Comparison of ENCODE assay signal across 7 mouse cellular contexts in the genomic region with DNA sequence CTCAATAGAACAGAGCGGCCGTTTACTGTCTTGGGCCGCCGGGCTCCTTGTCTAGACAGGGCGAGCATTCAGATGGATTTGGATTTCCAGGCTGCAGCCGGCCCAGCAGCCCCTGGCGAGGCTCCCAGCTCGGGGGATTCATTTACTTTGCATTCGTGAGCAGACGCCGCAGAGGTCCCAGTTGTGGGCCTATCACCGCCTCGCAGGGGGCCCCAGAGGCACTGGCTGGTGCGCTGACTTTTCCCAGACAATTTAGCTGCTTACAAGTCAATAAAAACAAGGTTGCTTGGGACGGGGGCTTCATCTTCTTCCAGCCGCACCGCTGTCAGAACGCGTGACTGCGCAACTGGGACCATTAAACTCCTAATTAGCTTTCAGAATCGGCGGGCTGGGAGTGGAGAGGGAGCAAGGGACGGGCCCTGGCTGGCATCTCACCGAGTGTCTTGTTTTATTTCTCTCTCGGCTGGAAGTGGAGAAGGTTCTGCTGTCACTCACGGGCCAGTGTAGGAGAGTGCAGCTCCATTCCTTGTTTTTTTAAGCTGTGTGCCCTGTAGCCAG.
DNase-seq lines count a peak whose midpoint lies in the region; ATAC-seq and TF ChIP-seq lines count a peak whose summit lies in the region.

No protein-coding gene starts in this region.

- peak; percentile 81 for DNase-seq in left cerebral cortex, postnatal 4 days
- DNase-seq in left cerebral cortex, adult 18-20 months (ENCODE audit: low spot score in 2 of 2): no peak
- no peak for DNase-seq in heart, postnatal 0 days (ENCODE audit: low spot score)
- no peak for DNase-seq in liver, embryonic 11.5 days (ENCODE audit: low spot score)
- DNase-seq in right cerebral cortex, postnatal 14 days: peak; percentile 55
- no peak for DNase-seq in thymus, postnatal 14 days

- peak overlapping the region; percentile 58 for H3K9ac ChIP-seq in embryonic facial prominence, embryonic 13.5 days
- H3K9ac ChIP-seq in heart, postnatal 0 days (replicated peaks; ENCODE audit: low read depth, low read length): peak overlapping the region; percentile 34; the same call in 1 of the 2 replicates
- no peak overlapping the region for H3K9ac ChIP-seq in liver, embryonic 11.5 days (ENCODE audit: low read depth, low read length)

- 2% methylated on average over 26 of the region's 26 CpGs for WGBS in embryonic facial prominence, embryonic 13.5 days
- WGBS in heart, postnatal 0 days: 22% methylated on average over 26 of the region's 26 CpGs
- 18% methylated on average over 26 of the region's 26 CpGs for WGBS in liver, embryonic 11.5 days

- peak overlapping the region; percentile 84 for H3K27ac ChIP-seq in embryonic facial prominence, embryonic 13.5 days
- H3K27ac ChIP-seq in heart, postnatal 0 days (ENCODE audit: low read depth): 0 out of 2 replicates have a peak overlapping the region, but pooled peaks have one; percentile 12
- H3K27ac ChIP-seq in liver, embryonic 11.5 days (ENCODE audit: low read depth, low read length): no peak overlapping the region

- H3K4me1 ChIP-seq in embryonic facial prominence, embryonic 13.5 days: peaks cover 71% of the 10 kb centered on the region
- H3K4me1 ChIP-seq in heart, postnatal 0 days (ENCODE audit: control insufficient read depth, insufficient read depth): peaks cover 41% of the 10 kb centered on the region
- H3K4me1 ChIP-seq in liver, embryonic 11.5 days (replicated peaks; ENCODE audit: control insufficient read depth, insufficient read depth, low read length): peaks cover 16% of the 10 kb centered on the region

- no peak for TF ChIP-seq EP300 in heart, postnatal 0 days (IDR thresholded peaks at IDR 0.05; ENCODE audit: low read depth)

- no peaks in the 10 kb centered on the region for H3K27me3 ChIP-seq in embryonic facial prominence, embryonic 13.5 days
- H3K27me3 ChIP-seq in heart, postnatal 0 days (ENCODE audit: control insufficient read depth, insufficient read depth, low read length): no peaks in the 10 kb centered on the region
- peaks cover 15% of the 10 kb centered on the region for H3K27me3 ChIP-seq in liver, embryonic 11.5 days (replicated peaks; ENCODE audit: control insufficient read depth, insufficient read depth, low read length)

- peak overlapping the region; percentile 24; the same call in 1 of the 2 replicates for H3K4me3 ChIP-seq in embryonic facial prominence, embryonic 13.5 days
- H3K4me3 ChIP-seq in heart, postnatal 0 days (ENCODE audit: low read depth, low read length): peak overlapping the region; percentile 5; the same call in 1 of the 2 replicates
- H3K4me3 ChIP-seq in liver, embryonic 11.5 days (ENCODE audit: low read depth, low read length): no peak overlapping the region

- H3K9me3 ChIP-seq in embryonic facial prominence, embryonic 13.5 days: 0 out of 2 replicates have a peak, but pooled peaks cover 4% of the 10 kb centered on the region
- 0 out of 2 replicates have a peak, but pooled peaks cover 5% of the 10 kb centered on the region for H3K9me3 ChIP-seq in heart, postnatal 0 days (replicated peaks; ENCODE audit: control insufficient read depth, low read length)
- no peaks in the 10 kb centered on the region for H3K9me3 ChIP-seq in liver, embryonic 11.5 days (ENCODE audit: control insufficient read depth, low read length)

- no peak; the same call in 1 of the 2 replicates for ATAC-seq in embryonic facial prominence, embryonic 13.5 days (ENCODE audit: insufficient number of reproducible peaks, insufficient read depth, low FRiP score, low TSS enrichment, low read depth)
- no peak for ATAC-seq in heart, postnatal 0 days (ENCODE audit: insufficient read depth, low read depth)
- no peak for ATAC-seq in liver, embryonic 11.5 days (replicated peaks; ENCODE audit: low FRiP score)

- TF ChIP-seq CTCF in heart, postnatal 0 days (IDR thresholded peaks at IDR 0.05; ENCODE audit: low read depth): no peak

- no peaks in the 10 kb centered on the region for H3K36me3 ChIP-seq in embryonic facial prominence, embryonic 13.5 days
- no peaks in the 10 kb centered on the region for H3K36me3 ChIP-seq in heart, postnatal 0 days (replicated peaks; ENCODE audit: control insufficient read depth, insufficient read depth, low read length)
- H3K36me3 ChIP-seq in liver, embryonic 11.5 days (ENCODE audit: control insufficient read depth, insufficient read depth, low read length): no peaks in the 10 kb centered on the region; the same call in 1 of the 2 replicates

- intact Hi-C loops in left cerebral cortex, postnatal 4 days (cut with DNase I): no loop called here

- H3K4me2 ChIP-seq in embryonic facial prominence, embryonic 13.5 days: peak overlapping the region; percentile 56
- peak overlapping the region; percentile 37; the same call in 1 of the 2 replicates for H3K4me2 ChIP-seq in heart, postnatal 0 days (ENCODE audit: low read depth, low read length)
- H3K4me2 ChIP-seq in liver, embryonic 11.5 days: peak overlapping the region; percentile 45

Comparison
In these comparisons a context has a peak if more than half of its experiments do, and no peak if none do; other contexts are left out.
1. DNase-seq: peak in left cerebral cortex, postnatal 4 days (single experiment) and right cerebral cortex, postnatal 14 days (single experiment); none in left cerebral cortex, adult 18-20 months (0 of 2), heart, postnatal 0 days (single experiment), liver, embryonic 11.5 days (single experiment) and thymus, postnatal 14 days (single experiment).
2. Peak in every context shown above with its lines, with median percentiles within 50 percentile points of each other: H3K4me2 ChIP-seq.